Mouse (Mus musculus) heart, embryonic 15.5 days (tissue): ENCODE data around the gene Rgs4. TPM values are rescaled to one million over a fixed set of nuclear protein-coding genes. Genes with fewer than 3 reads are reported as not detected.

Experiments
- polyA plus RNA-seq: library from polyadenylated mRNA; unstranded; fragments of >200 nt; fragmentation: Nextera tagmentation; extraction: Ambion mirVana; gene quantifications from 2 replicates; pipeline ENCODE4 v1.2.1, GENCODE M21; 2015

Gene Rgs4
- polyA plus RNA-seq, 1 experiment from 2014 or later: 4.6 TPM

Other genes starting within 250 kb of the Rgs4 start
- gene Nuf2, start 216.2 kb downstream of the Rgs4 start, polyA plus RNA-seq: 41.6 and 44.1 TPM in 2 replicates
- 11.5 and 12.7 TPM in 2 replicates for gene Rgs5, start 92.1 kb downstream of the Rgs4 start, polyA plus RNA-seq
- not detected in 2 replicates for gene Ccdc190, start 181.0 kb upstream of the Rgs4 start, polyA plus RNA-seq
- gene Hsd17b7, start 221.6 kb upstream of the Rgs4 start, polyA plus RNA-seq: 16.7 and 18.1 TPM in 2 replicates